Mouse (Mus musculus): Measurements from ENCODE around the gene Lcn6. TPM values are rescaled to one million over a fixed set of nuclear protein-coding genes. Genes with fewer than 3 reads are reported as not detected.

The Lcn6 gene
- not detected for polyA plus RNA-seq (2014; fragmentation: Illumina TruSeq; extraction: RNeasy Lipid Tissue Mini Kit (QIAGEN cat#74804); ENCODE audit: low read depth, low replicate concordance)

DNA sequence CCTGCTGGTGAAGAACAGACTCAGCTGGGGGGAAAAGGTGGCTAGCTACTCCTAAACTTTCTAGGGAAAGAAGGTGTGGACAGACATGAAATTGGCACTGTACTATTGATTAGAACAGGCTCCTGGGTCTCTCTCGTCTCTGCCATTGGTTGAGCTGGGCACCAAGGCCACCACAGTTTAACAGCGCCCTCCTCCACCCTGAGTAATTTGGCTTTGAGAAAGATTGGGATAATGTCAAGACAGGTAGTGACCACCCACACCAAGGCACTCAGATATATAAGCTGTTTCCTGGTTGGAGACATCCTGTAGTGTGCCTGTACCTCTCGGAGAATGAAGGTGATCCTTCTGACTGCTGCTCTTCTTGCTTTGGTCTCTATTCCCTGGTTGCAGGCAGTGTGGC is at the start of gene Lcn6:
Gene Lcn6, plus strand, starts transcription at position 301 of the 400 bp plus-strand sequence.

DNA sequence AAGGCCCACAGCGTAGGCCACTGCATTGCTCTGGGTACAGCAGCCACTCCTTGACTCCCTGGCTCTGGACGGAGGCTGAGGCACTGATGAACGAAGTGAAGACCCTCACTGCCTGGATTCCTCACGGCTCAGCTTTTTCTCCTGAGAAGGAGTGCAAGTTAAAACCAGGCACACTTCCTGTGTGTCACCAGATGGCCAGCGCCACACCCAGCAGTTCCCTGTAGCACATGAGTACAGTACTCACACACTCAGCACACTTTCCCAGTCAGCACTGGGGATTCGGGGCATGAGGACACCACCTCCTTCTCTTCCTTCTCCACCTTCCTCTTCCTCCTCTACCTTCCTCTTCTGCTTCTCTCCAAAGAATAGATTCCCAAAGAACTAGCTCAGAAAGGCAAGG is 48.8 kb upstream of the Lcn6 start, which contains the start of gene Fcna:
Gene Fcna, minus strand, starts transcription at position 220 of the 400 bp plus-strand sequence.

GRCm38 (mm10) chr2:25652902-25653301 is 23.7 kb upstream of the Lcn6 start, which contains the start of gene Lcn8:
Gene Lcn8, plus strand, starts transcription at chr2:25653120.

DNA sequence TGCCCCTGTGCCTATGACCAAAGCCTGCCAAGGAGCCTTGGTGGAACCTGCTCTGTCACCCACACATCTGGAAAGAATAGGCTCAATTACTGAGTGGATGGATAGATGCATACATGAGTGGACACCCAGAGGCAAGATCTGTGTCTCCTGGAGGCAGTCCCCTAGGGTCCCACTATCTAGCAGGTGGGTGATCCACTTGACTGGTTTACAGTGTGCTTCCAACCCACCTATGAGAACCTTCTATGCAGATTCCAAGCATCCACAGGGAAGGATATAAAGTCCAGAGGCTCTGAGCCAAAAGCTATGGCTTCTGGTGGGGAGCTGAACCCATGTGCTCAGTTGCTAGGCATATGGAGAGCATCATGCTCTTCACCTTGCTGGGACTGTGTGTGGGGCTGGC is 18.9 kb upstream of the Lcn6 start, which contains the start of gene Lcn5:
Gene Lcn5, plus strand, starts transcription at position 301 of the 400 bp plus-strand sequence.

GRCm38 (mm10) chr2:25682426-25682825 is 5.8 kb downstream of the Lcn6 start, which contains the start of gene Lcn10:
Gene Lcn10, plus strand, starts transcription at chr2:25682726.

GRCm38 (mm10) chr2:25699743-25700142 is 23.2 kb downstream of the Lcn6 start, which contains the start of gene Obp2a:
Gene Obp2a, plus strand, starts transcription at chr2:25700043.

DNA sequence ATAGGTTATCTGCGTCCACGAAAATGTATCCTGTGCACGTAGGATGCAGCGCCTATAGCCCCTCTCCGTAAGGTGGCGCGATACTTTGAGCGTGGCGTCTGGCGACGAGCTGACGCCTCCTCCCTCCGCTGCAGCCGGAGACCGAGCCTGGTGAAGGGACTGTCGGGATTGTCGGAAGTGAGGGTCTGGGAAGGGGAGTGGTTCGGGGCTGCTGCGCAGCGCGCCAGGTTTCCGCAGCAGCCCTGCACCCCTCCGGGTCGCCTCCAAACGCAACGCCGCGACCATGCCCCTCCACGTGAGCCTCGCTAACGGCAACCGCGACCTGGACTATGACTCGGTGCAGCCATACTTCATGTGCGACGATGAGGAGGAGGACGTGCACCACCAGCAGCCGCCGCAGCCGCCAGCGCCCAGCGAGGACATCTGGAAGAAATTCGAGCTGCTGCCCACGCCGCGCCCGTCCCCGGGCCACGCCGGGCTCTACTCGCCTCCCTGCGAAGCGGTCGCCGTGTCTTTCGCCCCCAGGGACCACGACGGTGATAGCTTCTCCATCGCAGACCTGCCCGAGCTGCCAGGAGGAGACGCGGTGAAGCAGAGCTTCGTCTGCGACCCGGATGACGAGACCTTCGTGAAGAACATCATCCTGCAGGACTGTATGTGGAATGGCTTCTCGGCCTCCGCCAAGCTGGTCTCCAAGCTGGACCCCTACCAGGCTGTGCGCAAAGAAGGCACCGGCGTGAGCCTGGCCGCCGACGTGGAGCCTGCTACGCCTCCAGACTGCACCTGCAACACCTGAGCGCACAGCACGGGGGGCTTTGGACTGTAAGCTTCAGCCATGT is 30.3 kb downstream of the Lcn6 start, which contains the start of gene Bmyc:
Gene Bmyc, plus strand, starts transcription at position 97 of the 839 bp plus-strand sequence.

Other genes with a start within 250 kb of the Lcn6 start
- gene Abca2, start 248.1 kb upstream of the Lcn6 start, polyA plus RNA-seq (2014; fragmentation: Illumina TruSeq; extraction: RNeasy Lipid Tissue Mini Kit (QIAGEN cat#74804); ENCODE audit: low read depth, low replicate concordance): 0.77 TPM
- gene Clic3, start 219.9 kb upstream of the Lcn6 start, polyA plus RNA-seq (2014; fragmentation: Illumina TruSeq; extraction: RNeasy Lipid Tissue Mini Kit (QIAGEN cat#74804); ENCODE audit: low read depth, low replicate concordance): not detected
- 2.2 TPM for gene Paxx, start 215.7 kb upstream of the Lcn6 start, polyA plus RNA-seq (2014; fragmentation: Illumina TruSeq; extraction: RNeasy Lipid Tissue Mini Kit (QIAGEN cat#74804); ENCODE audit: low read depth, low replicate concordance)
- not detected for gene Ptgds, start 206.7 kb upstream of the Lcn6 start, polyA plus RNA-seq (2014; fragmentation: Illumina TruSeq; extraction: RNeasy Lipid Tissue Mini Kit (QIAGEN cat#74804); ENCODE audit: low read depth, low replicate concordance)
- gene Lcn12, start 182.9 kb upstream of the Lcn6 start, polyA plus RNA-seq (2014; fragmentation: Illumina TruSeq; extraction: RNeasy Lipid Tissue Mini Kit (QIAGEN cat#74804); ENCODE audit: low read depth, low replicate concordance): not detected
- 0.40 TPM for gene Fbxw5, start 176.0 kb upstream of the Lcn6 start, polyA plus RNA-seq (2014; fragmentation: Illumina TruSeq; extraction: RNeasy Lipid Tissue Mini Kit (QIAGEN cat#74804); ENCODE audit: low read depth, low replicate concordance)
- 1.7 TPM for gene C8g, start 175.1 kb upstream of the Lcn6 start, polyA plus RNA-seq (2014; fragmentation: Illumina TruSeq; extraction: RNeasy Lipid Tissue Mini Kit (QIAGEN cat#74804); ENCODE audit: low read depth, low replicate concordance)
- gene Traf2, start 129.8 kb upstream of the Lcn6 start, polyA plus RNA-seq (2014; fragmentation: Illumina TruSeq; extraction: RNeasy Lipid Tissue Mini Kit (QIAGEN cat#74804); ENCODE audit: low read depth, low replicate concordance): 0.65 TPM
- 0.89 TPM for gene Edf1, start 118.9 kb upstream of the Lcn6 start, polyA plus RNA-seq (2014; fragmentation: Illumina TruSeq; extraction: RNeasy Lipid Tissue Mini Kit (QIAGEN cat#74804); ENCODE audit: low read depth, low replicate concordance)
- gene Mamdc4, start 101.9 kb upstream of the Lcn6 start, polyA plus RNA-seq (2014; fragmentation: Illumina TruSeq; extraction: RNeasy Lipid Tissue Mini Kit (QIAGEN cat#74804); ENCODE audit: low read depth, low replicate concordance): not detected
- 1.1 TPM for gene Phpt1, start 101.6 kb upstream of the Lcn6 start, polyA plus RNA-seq (2014; fragmentation: Illumina TruSeq; extraction: RNeasy Lipid Tissue Mini Kit (QIAGEN cat#74804); ENCODE audit: low read depth, low replicate concordance)
- gene Ajm1, start 95.0 kb upstream of the Lcn6 start, polyA plus RNA-seq (2014; fragmentation: Illumina TruSeq; extraction: RNeasy Lipid Tissue Mini Kit (QIAGEN cat#74804); ENCODE audit: low read depth, low replicate concordance): not detected
- 37.2 TPM for gene Rabl6, start 68.3 kb upstream of the Lcn6 start, polyA plus RNA-seq (2014; fragmentation: Illumina TruSeq; extraction: RNeasy Lipid Tissue Mini Kit (QIAGEN cat#74804); ENCODE audit: low read depth, low replicate concordance)
- gene Ccdc183, start 59.1 kb upstream of the Lcn6 start, polyA plus RNA-seq (2014; fragmentation: Illumina TruSeq; extraction: RNeasy Lipid Tissue Mini Kit (QIAGEN cat#74804); ENCODE audit: low read depth, low replicate concordance): not detected
- gene Tmem141, start 54.8 kb upstream of the Lcn6 start, polyA plus RNA-seq (2014; fragmentation: Illumina TruSeq; extraction: RNeasy Lipid Tissue Mini Kit (QIAGEN cat#74804); ENCODE audit: low read depth, low replicate concordance): 4.8 TPM
- gene Fcna, start 48.8 kb upstream of the Lcn6 start, polyA plus RNA-seq (2014; fragmentation: Illumina TruSeq; extraction: RNeasy Lipid Tissue Mini Kit (QIAGEN cat#74804); ENCODE audit: low read depth, low replicate concordance): not detected
- not detected for gene Lcn8, start 23.7 kb upstream of the Lcn6 start, polyA plus RNA-seq (2014; fragmentation: Illumina TruSeq; extraction: RNeasy Lipid Tissue Mini Kit (QIAGEN cat#74804); ENCODE audit: low read depth, low replicate concordance)
- gene Lcn5, start 18.8 kb upstream of the Lcn6 start, polyA plus RNA-seq (2014; fragmentation: Illumina TruSeq; extraction: RNeasy Lipid Tissue Mini Kit (QIAGEN cat#74804); ENCODE audit: low read depth, low replicate concordance): not detected
- not detected for gene Lcn10, start 5.9 kb downstream of the Lcn6 start, polyA plus RNA-seq (2014; fragmentation: Illumina TruSeq; extraction: RNeasy Lipid Tissue Mini Kit (QIAGEN cat#74804); ENCODE audit: low read depth, low replicate concordance)
- not detected for gene Obp2a, start 23.3 kb downstream of the Lcn6 start, polyA plus RNA-seq (2014; fragmentation: Illumina TruSeq; extraction: RNeasy Lipid Tissue Mini Kit (QIAGEN cat#74804); ENCODE audit: low read depth, low replicate concordance)
- gene Bmyc, start 30.0 kb downstream of the Lcn6 start, polyA plus RNA-seq (2014; fragmentation: Illumina TruSeq; extraction: RNeasy Lipid Tissue Mini Kit (QIAGEN cat#74804); ENCODE audit: low read depth, low replicate concordance): 2.8 TPM
- gene Obp2b, start 60.2 kb downstream of the Lcn6 start, polyA plus RNA-seq (2014; fragmentation: Illumina TruSeq; extraction: RNeasy Lipid Tissue Mini Kit (QIAGEN cat#74804); ENCODE audit: low read depth, low replicate concordance): not detected
- not detected for gene Lcn3, start 88.8 kb downstream of the Lcn6 start, polyA plus RNA-seq (2014; fragmentation: Illumina TruSeq; extraction: RNeasy Lipid Tissue Mini Kit (QIAGEN cat#74804); ENCODE audit: low read depth, low replicate concordance)
- not detected for gene Lcn11, start 100.2 kb downstream of the Lcn6 start, polyA plus RNA-seq (2014; fragmentation: Illumina TruSeq; extraction: RNeasy Lipid Tissue Mini Kit (QIAGEN cat#74804); ENCODE audit: low read depth, low replicate concordance)
- gene Gm13539, start 105.5 kb downstream of the Lcn6 start, polyA plus RNA-seq (2014; fragmentation: Illumina TruSeq; extraction: RNeasy Lipid Tissue Mini Kit (QIAGEN cat#74804); ENCODE audit: low read depth, low replicate concordance): not detected
- gene Glt6d1, start 139.1 kb downstream of the Lcn6 start, polyA plus RNA-seq (2014; fragmentation: Illumina TruSeq; extraction: RNeasy Lipid Tissue Mini Kit (QIAGEN cat#74804); ENCODE audit: low read depth, low replicate concordance): not detected
- gene Lcn9, start 146.4 kb downstream of the Lcn6 start, polyA plus RNA-seq (2014; fragmentation: Illumina TruSeq; extraction: RNeasy Lipid Tissue Mini Kit (QIAGEN cat#74804); ENCODE audit: low read depth, low replicate concordance): not detected
- not detected for gene Sohlh1, start 170.5 kb downstream of the Lcn6 start, polyA plus RNA-seq (2014; fragmentation: Illumina TruSeq; extraction: RNeasy Lipid Tissue Mini Kit (QIAGEN cat#74804); ENCODE audit: low read depth, low replicate concordance)
- 0.97 TPM for gene Kcnt1, start 186.9 kb downstream of the Lcn6 start, polyA plus RNA-seq (2014; fragmentation: Illumina TruSeq; extraction: RNeasy Lipid Tissue Mini Kit (QIAGEN cat#74804); ENCODE audit: low read depth, low replicate concordance)

All from kidney, adult 10 weeks (tissue).